Mouse (Mus musculus) layer of hippocampus, adult 18-20 months (tissue): Measurements from ENCODE around the gene Fblim1. TPM values are rescaled to one million over a fixed set of nuclear protein-coding genes. Genes with fewer than 3 reads are reported as not detected.

Source experiments
- DNase-seq, 2 experiments: peaks; one replicate each; pipeline ENCODE4 v3.0.0; 2022; ENCODE audit warnings: low spot score in 2 of 2
- total RNA-seq, 2 experiments: library from RNA; stranded (reverse); gene quantifications; 2 replicates each; pipeline ENCODE4 v1.2.3; 2021

The Fblim1 gene
- total RNA-seq, 2 experiments from 2014 or later: 0.61 to 0.74 TPM

GRCm38 (mm10) chr4:141544536-141544935 is 61.4 kb downstream of the Fblim1 start:
- no peak for DNase-seq

GRCm38 (mm10) chr4:141543593-141543992 is 62.3 kb downstream of the Fblim1 start:
- DNase-seq: no peak

DNA sequence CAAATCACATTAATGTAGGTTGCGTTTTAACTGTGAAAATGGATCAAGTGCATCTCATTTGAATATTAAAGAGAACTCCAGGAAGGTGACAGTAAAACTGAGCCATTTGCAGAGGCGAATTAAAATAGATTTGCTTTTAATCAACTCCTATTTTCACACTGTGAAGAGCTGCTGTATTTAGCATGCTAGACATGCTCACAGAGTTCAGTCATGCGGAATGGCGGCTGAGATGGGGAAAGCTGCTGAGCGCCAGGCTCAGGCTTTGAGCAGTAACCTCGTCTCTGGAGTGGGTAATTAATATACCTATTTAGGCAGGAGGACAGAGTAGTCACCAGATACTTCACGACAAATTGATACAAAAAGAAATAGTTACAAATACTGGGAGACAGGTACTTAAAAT is 64.0 kb downstream of the Fblim1 start:
- no peak for DNase-seq

GRCm38 (mm10) chr4:141540844-141541243 is 65.1 kb downstream of the Fblim1 start:
- no peak for DNase-seq

DNA sequence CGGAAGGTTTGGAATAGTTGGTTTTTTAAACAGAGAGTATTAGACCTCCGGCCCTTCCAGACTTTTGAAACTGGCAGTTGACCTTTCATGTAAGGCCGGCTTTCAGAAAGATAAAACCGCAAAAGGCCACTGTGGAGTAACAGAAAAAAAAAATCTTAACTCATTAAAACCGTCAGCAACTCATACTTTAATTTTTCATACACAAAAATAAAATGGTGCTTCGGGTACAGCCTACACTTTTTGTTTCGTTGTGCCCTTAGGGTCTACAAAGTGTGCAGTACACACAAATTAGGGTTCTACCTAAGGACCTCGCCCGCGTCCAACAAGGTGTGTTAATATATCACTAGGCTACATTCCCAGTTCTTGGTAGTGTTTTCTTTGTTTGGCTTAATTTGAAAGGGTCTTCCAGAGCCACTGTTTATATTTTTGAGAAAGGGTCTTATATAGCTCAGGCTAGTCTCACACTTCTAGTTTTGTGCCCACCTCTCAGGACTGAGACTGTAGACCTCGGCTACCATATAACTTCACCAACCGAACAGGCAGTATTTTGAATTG is 66.6 kb downstream of the Fblim1 start:
- no peak for DNase-seq

GRCm38 (mm10) chr4:141538408-141539212 is 67.3 kb downstream of the Fblim1 start, which contains the start of gene Spen:
Gene Spen, minus strand, starts transcription at chr4:141538597.
- peak; percentile 90 to 94 for DNase-seq

DNA sequence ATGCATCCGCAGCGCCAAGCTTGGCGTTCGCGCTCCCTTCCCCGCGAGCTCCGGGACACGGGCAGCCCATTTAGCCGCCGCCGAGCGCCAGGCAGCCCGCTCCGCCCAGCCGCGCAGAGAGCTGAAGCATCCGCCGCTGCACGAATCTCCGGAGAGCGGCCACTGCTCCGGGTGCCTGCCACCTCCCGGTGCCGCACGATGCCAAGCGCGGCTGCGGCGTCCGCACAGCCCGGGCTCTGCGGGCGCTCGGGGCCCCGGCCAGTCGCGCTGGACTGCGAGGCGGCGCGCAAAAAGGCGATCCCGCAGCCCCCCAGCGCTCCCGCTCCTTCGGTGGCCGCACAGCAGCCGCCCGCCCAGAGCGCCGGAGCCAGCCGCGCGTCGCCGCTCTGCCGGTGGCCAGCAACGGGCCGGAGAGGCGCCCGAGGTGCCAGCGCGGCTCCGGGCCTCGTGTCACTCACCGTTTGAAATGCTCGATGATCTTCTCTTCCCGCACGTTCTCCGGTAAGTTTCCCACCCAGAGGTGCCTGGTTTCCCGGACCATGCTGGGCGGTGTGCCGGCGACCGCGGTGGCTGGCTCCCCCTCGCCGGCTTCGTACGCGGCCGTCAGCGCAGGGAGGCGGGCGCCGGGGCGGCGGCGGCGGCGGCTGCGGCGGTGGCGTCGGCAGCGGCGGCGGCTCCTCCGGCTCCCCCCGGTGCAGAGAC is 68.0 kb downstream of the Fblim1 start:
- no peak for DNase-seq

DNA sequence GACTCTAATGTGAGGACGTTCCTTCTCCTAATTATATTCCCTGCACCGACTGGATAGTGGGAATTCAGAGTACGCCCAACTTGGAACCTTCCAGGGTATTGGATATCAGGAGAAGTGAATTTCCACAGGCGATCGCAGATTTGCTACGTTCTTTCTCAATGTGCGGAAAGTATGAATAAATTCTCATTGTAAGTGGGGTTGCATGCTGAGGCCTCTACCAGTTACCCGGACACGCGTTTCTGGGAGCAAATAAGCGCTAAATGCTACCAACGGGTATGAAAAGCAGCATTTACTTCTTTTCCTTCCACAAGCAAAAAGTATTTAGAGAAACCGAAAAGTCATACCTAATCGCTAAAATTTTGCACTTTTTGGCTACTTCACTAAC is 68.7 kb downstream of the Fblim1 start:
- DNase-seq: no peak

DNA sequence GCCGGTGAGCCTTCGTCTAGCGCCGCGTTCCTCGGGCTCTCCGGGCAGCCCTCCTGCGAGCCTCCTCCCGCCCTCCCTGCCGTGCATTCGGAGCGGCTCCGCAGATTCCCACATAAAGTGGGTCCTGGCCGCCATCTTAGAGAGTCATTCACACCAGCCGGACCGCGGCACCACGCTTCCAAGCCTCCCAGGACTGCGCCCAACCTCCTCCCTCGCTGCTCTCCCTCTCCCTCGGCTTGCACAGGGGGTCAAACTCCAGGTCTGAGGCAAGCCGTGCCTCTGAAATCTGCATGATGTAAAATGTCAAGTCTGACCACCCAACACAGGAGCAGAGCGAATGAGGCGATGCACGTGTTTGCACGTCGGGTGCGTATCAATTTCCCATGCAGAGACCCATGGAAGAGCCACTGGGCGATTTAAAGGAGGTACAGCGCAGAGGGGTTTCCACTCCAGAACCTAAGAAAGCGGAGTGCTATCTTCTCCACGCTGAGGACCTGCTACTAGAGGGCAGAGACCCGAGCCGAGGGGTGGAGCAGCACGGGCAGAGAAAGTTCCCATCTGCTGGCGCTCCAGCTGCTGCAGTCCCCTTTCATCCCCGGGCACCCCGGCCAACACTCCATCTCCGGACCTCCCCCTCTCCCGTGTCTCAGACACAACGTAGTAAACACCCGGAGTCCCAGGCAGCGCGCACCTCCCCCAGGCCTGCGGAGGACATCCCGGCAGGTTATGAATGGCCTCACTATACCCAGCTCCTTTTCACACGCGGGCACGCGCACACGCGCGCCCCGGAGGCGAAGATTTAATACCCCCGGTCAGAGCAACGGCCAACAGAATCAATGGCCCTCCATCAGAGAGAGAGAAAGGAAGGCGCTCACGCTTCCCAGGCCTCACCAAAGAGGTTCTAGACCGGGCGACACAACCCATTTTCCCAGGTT is 69.3 kb downstream of the Fblim1 start:
- DNase-seq: peak; percentile 65 to 72

GRCm38 (mm10) chr4:141534947-141535680 is 70.8 kb downstream of the Fblim1 start:
- peak in 1 of 2 experiments; percentile 63 for DNase-seq

DNA sequence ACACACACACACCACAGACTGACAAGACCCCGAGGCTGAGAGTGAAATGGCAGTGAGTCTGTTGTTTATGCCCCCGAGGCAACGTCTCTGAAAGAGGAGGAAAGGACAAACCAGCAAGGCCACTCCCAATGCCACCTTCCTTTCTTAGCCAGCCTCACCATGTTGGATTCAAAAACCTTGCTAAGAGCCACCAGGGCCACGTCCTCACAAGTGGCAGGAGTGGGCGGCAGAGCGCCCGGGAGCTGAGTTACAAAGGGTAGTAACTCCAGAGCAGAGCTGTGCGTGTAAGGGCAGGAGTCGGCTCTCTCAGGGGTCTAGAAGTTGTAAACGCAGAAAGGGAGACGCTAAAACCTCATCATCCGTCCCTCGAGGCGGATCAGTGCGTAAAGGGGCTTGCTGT is 74.9 kb downstream of the Fblim1 start:
- no peak for DNase-seq

GRCm38 (mm10) chr4:141528938-141529337 is 77.0 kb downstream of the Fblim1 start:
- DNase-seq: no peak

GRCm38 (mm10) chr4:141526936-141527650 is 78.8 kb downstream of the Fblim1 start:
- DNase-seq: no peak

Other genes starting within 250 kb of the Fblim1 start
- 1 to 10 TPM; 3.1 to 3.9 TPM for gene Fam131c, start 237.9 kb downstream of the Fblim1 start, total RNA-seq
- gene Clcnka, start 207.4 kb downstream of the Fblim1 start, total RNA-seq: not detected
- not detected for gene Clcnkb, start 190.1 kb downstream of the Fblim1 start, total RNA-seq
- not detected for gene Hspb7, start 185.3 kb downstream of the Fblim1 start, total RNA-seq
- gene Srarp, start 170.0 kb downstream of the Fblim1 start, total RNA-seq: 1 to 10 TPM; 2.4 to 3.9 TPM
- gene Zbtb17, start 161.4 kb downstream of the Fblim1 start, total RNA-seq: 10 to 100 TPM; 32.4 to 36.4 TPM
- 10 to 100 TPM; 60.3 to 66.7 TPM for gene Spen, start 67.5 kb downstream of the Fblim1 start, total RNA-seq
- gene Tmem82, start 12.5 kb upstream of the Fblim1 start, total RNA-seq: under 1 TPM; 0.32 to 0.51 TPM
- 1 to 10 TPM; 4.1 to 4.2 TPM for gene Slc25a34, start 17.7 kb upstream of the Fblim1 start, total RNA-seq
- 10 to 100 TPM; 81.2 to 81.3 TPM for gene Plekhm2, start 58.8 kb upstream of the Fblim1 start, total RNA-seq
- gene Rsc1a1, start 79.5 kb upstream of the Fblim1 start, total RNA-seq: under 1 TPM in 1 of 2 experiments, not detected in 1; 0.25 TPM
- 10 to 100 TPM; 47.6 to 52.4 TPM for gene Ddi2, start 117.3 kb upstream of the Fblim1 start, total RNA-seq
- under 1 TPM in 1 of 2 experiments, not detected in 1; 0.22 TPM for gene Agmat, start 140.6 kb upstream of the Fblim1 start, total RNA-seq
- 10 to 100 TPM; 44.2 to 48.6 TPM for gene Dnajc16, start 184.8 kb upstream of the Fblim1 start, total RNA-seq
- gene Casp9, start 187.5 kb upstream of the Fblim1 start, total RNA-seq: 10 to 100 TPM; 25.6 to 28.8 TPM
- gene Cela2a, start 220.1 kb upstream of the Fblim1 start, total RNA-seq: not detected
- gene Ctrc, start 240.3 kb upstream of the Fblim1 start, total RNA-seq: not detected